ENCODE assay signal across 17 mouse cellular contexts in genomic region chr17:80523231-80523630, GRCm38 (mm10). TPM values are rescaled to one million over a fixed set of nuclear protein-coding genes. Genes with fewer than 3 reads are reported as not detected.
"Had no signal": no experiment of that assay in that cellular context is flagged by ENCODE, and none has a peak within 500 bp of the region (broad histone marks: within the 10 kb centered on the region; RNA-seq: fewer than 3 reads in every experiment).

No protein-coding gene starts in this region.

- DNase-seq: liver, postnatal 0 days; lung, adult 2 months; lung, postnatal 14 days; lung, postnatal 36 days; midbrain, embryonic 14.5 days; right cerebral cortex, postnatal 14 days; thymus, adult 2 months; thymus, postnatal 36 days had no signal

- H3K36me3 ChIP-seq: lung, embryonic 15.5 days; midbrain, embryonic 10.5 days; midbrain, embryonic 12.5 days; neural tube, embryonic 12.5 days; stomach, embryonic 15.5 days had no signal

- H3K9me3 ChIP-seq: lung, embryonic 15.5 days; midbrain, embryonic 10.5 days; midbrain, embryonic 12.5 days; neural tube, embryonic 12.5 days; stomach, embryonic 15.5 days had no signal

- H3K9ac ChIP-seq: liver, postnatal 0 days; lung, embryonic 15.5 days; midbrain, embryonic 12.5 days; neural tube, embryonic 12.5 days; stomach, embryonic 15.5 days had no signal

- H3K4me3 ChIP-seq: lung, embryonic 15.5 days; midbrain, embryonic 10.5 days; midbrain, embryonic 12.5 days; neural tube, embryonic 12.5 days; stomach, embryonic 15.5 days had no signal

- H3K4me1 ChIP-seq: lung, embryonic 15.5 days; neural tube, embryonic 12.5 days; stomach, embryonic 15.5 days had no signal

- H3K27me3 ChIP-seq: lung, embryonic 15.5 days; midbrain, embryonic 12.5 days; neural tube, embryonic 12.5 days; stomach, embryonic 15.5 days had no signal

- ATAC-seq: liver, postnatal 0 days; lung, postnatal 0 days had no signal

- H3K27ac ChIP-seq: lung, embryonic 15.5 days; macrophage; midbrain, embryonic 10.5 days; midbrain, embryonic 12.5 days; neural tube, embryonic 12.5 days; stomach, embryonic 15.5 days; stomach, postnatal 0 days had no signal

- H3K4me2 ChIP-seq: lung, embryonic 15.5 days; midbrain, embryonic 12.5 days; neural tube, embryonic 12.5 days; stomach, embryonic 15.5 days had no signal

RNA-seq across cellular contexts. Expression of gene Cdkl4, which starts 54.4 kb away (rescaled TPM):
- total RNA-seq: megakaryocyte-erythroid progenitor cell, adult 5-6 weeks had no signal
